Mouse (Mus musculus): ENCODE measurements around the gene Figla.
"Not testable (repeated sequence)": the region's sequence is repeated elsewhere in the genome, so short reads cannot be mapped to it uniquely, and the experiment has no call there.

Gene Figla

GRCm38 (mm10) chr6:86015871-86016270 lies at the start of gene Figla:
Gene Figla, plus strand, starts transcription at chr6:86016171.
- DNase-seq (ENCODE audit: low spot score in 2 of 2): no peak

- no peak for DNase-seq (ENCODE audit: low spot score in 2 of 2)
Measured at GRCm38 (mm10) chr6:85966686-85967085, 49.3 kb upstream of the Figla start.

GRCm38 (mm10) chr6:85969889-85970288 lies 46.1 kb upstream of the Figla start:
- DNase-seq (ENCODE audit: low spot score in 2 of 2): no peak

- DNase-seq (ENCODE audit: low spot score in 2 of 2): no peak
Measured at GRCm38 (mm10) chr6:85972699-85973098, 43.3 kb upstream of the Figla start.

- no peak for DNase-seq (ENCODE audit: low spot score in 2 of 2)
Measured at GRCm38 (mm10) chr6:85973336-85973735, 42.6 kb upstream of the Figla start.

GRCm38 (mm10) chr6:85974941-85975617 lies 40.9 kb upstream of the Figla start:
- no peak for DNase-seq (ENCODE audit: low spot score in 2 of 2)

GRCm38 (mm10) chr6:85975761-85976160 lies 40.2 kb upstream of the Figla start:
- DNase-seq (ENCODE audit: low spot score in 2 of 2): no peak

GRCm38 (mm10) chr6:85976242-85976641 lies 39.7 kb upstream of the Figla start:
- no peak for DNase-seq (ENCODE audit: low spot score in 2 of 2)

- not testable (repeated sequence) for DNase-seq (ENCODE audit: low spot score in 2 of 2)
Measured at GRCm38 (mm10) chr6:85978736-85979135, 37.2 kb upstream of the Figla start.

- no peak for DNase-seq (ENCODE audit: low spot score in 2 of 2)
Measured at GRCm38 (mm10) chr6:85984351-85984750, 31.6 kb upstream of the Figla start.

GRCm38 (mm10) chr6:85989570-85989969 lies 26.4 kb upstream of the Figla start:
- not testable (repeated sequence) for DNase-seq (ENCODE audit: low spot score in 2 of 2)

- not testable (repeated sequence) for DNase-seq (ENCODE audit: low spot score in 2 of 2)
Measured at GRCm38 (mm10) chr6:85990774-85991173, 25.2 kb upstream of the Figla start.

GRCm38 (mm10) chr6:86003405-86003925 lies 12.5 kb upstream of the Figla start:
- no peak for DNase-seq (ENCODE audit: low spot score in 2 of 2)

GRCm38 (mm10) chr6:86004271-86005148 lies 11.5 kb upstream of the Figla start:
- peak; percentile 57 to 68 for DNase-seq (ENCODE audit: low spot score in 2 of 2)

GRCm38 (mm10) chr6:86009980-86010379 lies 6.0 kb upstream of the Figla start:
- peak; percentile 35 to 39 for DNase-seq (ENCODE audit: low spot score in 2 of 2)

- not testable (repeated sequence) for DNase-seq (ENCODE audit: low spot score in 2 of 2)
Measured at GRCm38 (mm10) chr6:86014812-86015211, 1.2 kb upstream of the Figla start.

GRCm38 (mm10) chr6:86016793-86017350 lies 901 bp downstream of the Figla start:
- no peak for DNase-seq (ENCODE audit: low spot score in 2 of 2)

- no peak for DNase-seq (ENCODE audit: low spot score in 2 of 2)
Measured at GRCm38 (mm10) chr6:86019415-86020237, 3.7 kb downstream of the Figla start.

GRCm38 (mm10) chr6:86020948-86021347 lies 5.0 kb downstream of the Figla start:
- DNase-seq (ENCODE audit: low spot score in 2 of 2): no peak

GRCm38 (mm10) chr6:86026632-86027292 lies 10.8 kb downstream of the Figla start:
- no peak for DNase-seq (ENCODE audit: low spot score in 2 of 2)

- no peak for DNase-seq (ENCODE audit: low spot score in 2 of 2)
Measured at GRCm38 (mm10) chr6:86028150-86028549, 12.2 kb downstream of the Figla start.
